Comparison of ENCODE assay signal across 11 mouse cellular contexts in genomic region chr6:88131521-88131920, GRCm38 (mm10). TPM values are rescaled to one million over a fixed set of nuclear protein-coding genes. Genes with fewer than 3 reads are reported as not detected.
DNase-seq lines count a peak whose midpoint lies in the region; ATAC-seq and TF ChIP-seq lines count a peak whose summit lies in the region.
"Had no signal": no experiment of that assay in that cellular context is flagged by ENCODE, and none has a peak within 500 bp of the region (broad histone marks: within the 10 kb centered on the region; RNA-seq: fewer than 3 reads in every experiment).

No protein-coding gene starts in this region.

- no peak overlapping the region for H3K9ac ChIP-seq in heart, embryonic 12.5 days
- no peak overlapping the region for H3K9ac ChIP-seq in hindbrain, embryonic 16.5 days (ENCODE audit: low read depth, low read length)
- H3K9ac ChIP-seq in midbrain, postnatal 0 days (replicated peaks; ENCODE audit: low read length, poor library complexity, severe bottlenecking), result 0 out of 2 replicates have a peak overlapping the region, but pooled peaks have one; percentile 9

- peaks cover 74% of the 10 kb centered on the region for H3K27me3 ChIP-seq in heart, embryonic 12.5 days (replicated peaks)
- peaks cover 82% of the 10 kb centered on the region for H3K27me3 ChIP-seq in megakaryocyte, embryonic 14.5 days (replicated peaks)
- no peaks in the 10 kb centered on the region for H3K27me3 ChIP-seq in hindbrain, embryonic 16.5 days (replicated peaks; ENCODE audit: control insufficient read depth, insufficient read depth, low read length)
- no peaks in the 10 kb centered on the region; the same call in 1 of the 2 replicates for H3K27me3 ChIP-seq in midbrain, postnatal 0 days (ENCODE audit: insufficient read depth, low read length)

- H3K4me3 ChIP-seq in heart, embryonic 12.5 days, result 0 out of 2 replicates have a peak overlapping the region, but pooled peaks have one; percentile 12
- H3K4me3 ChIP-seq in megakaryocyte, embryonic 14.5 days (replicated peaks), result peak overlapping the region; percentile 53
- H3K4me3 ChIP-seq in hindbrain, embryonic 16.5 days (ENCODE audit: low read length), result no peak overlapping the region
- no peak overlapping the region for H3K4me3 ChIP-seq in midbrain, postnatal 0 days (ENCODE audit: low read depth, low read length)

- intact Hi-C loops in heart, postnatal 25 days (cut with DNase I), result loop anchor here (5.0 kb wide), 1 partner anchor 231 kb away; no protein-coding TSS in a partner anchor

- H3K4me2 ChIP-seq in heart, embryonic 12.5 days, result peak overlapping the region; percentile 60
- H3K4me2 ChIP-seq in hindbrain, embryonic 16.5 days (ENCODE audit: low read length), result peak overlapping the region; percentile 41
- H3K4me2 ChIP-seq in midbrain, postnatal 0 days (ENCODE audit: low read depth, low read length, poor library complexity, severe bottlenecking), result no peak overlapping the region

- no peak for TF ChIP-seq CTCF in midbrain, postnatal 0 days (IDR thresholded peaks at IDR 0.05)

- 19% methylated on average over 5 of the region's 5 CpGs for WGBS in heart, embryonic 12.5 days
- 16% methylated on average over 5 of the region's 5 CpGs for WGBS in hindbrain, embryonic 16.5 days
- 17% methylated on average over 5 of the region's 5 CpGs for WGBS in midbrain, postnatal 0 days

- ATAC-seq in heart, embryonic 12.5 days (ENCODE audit: insufficient number of reproducible peaks, low FRiP score), result no peak
- ATAC-seq in megakaryocyte, adult 5-6 weeks (ENCODE audit: poor library complexity, severe bottlenecking), result no peak
- ATAC-seq in hindbrain, embryonic 16.5 days, result no peak
- no peak for ATAC-seq in midbrain, postnatal 0 days (ENCODE audit: low FRiP score)
- ATAC-seq: activated CD4-positive, CD25-positive, alpha-beta regulatory T cell, adult 4 months had no signal

- H3K4me1 ChIP-seq in heart, embryonic 12.5 days (replicated peaks), result peaks cover 28% of the 10 kb centered on the region
- H3K4me1 ChIP-seq in megakaryocyte, embryonic 14.5 days, result peaks cover 26% of the 10 kb centered on the region
- H3K4me1 ChIP-seq in hindbrain, embryonic 16.5 days (ENCODE audit: control insufficient read depth, insufficient read depth, low read depth, low read length), result peaks cover 9% of the 10 kb centered on the region; the same call in 1 of the 2 replicates
- peaks cover 3% of the 10 kb centered on the region; the same call in 1 of the 2 replicates for H3K4me1 ChIP-seq in midbrain, postnatal 0 days (ENCODE audit: insufficient read depth, low read length)

- H3K9me3 ChIP-seq in heart, embryonic 12.5 days (replicated peaks), result no peaks in the 10 kb centered on the region; the same call in 1 of the 2 replicates
- H3K9me3 ChIP-seq in megakaryocyte, embryonic 14.5 days, result 0 out of 2 replicates have a peak, but pooled peaks cover 5% of the 10 kb centered on the region
- H3K9me3 ChIP-seq in hindbrain, embryonic 16.5 days (ENCODE audit: control insufficient read depth, low read length), result no peaks in the 10 kb centered on the region
- H3K9me3 ChIP-seq in midbrain, postnatal 0 days (ENCODE audit: low read length), result no peaks in the 10 kb centered on the region

- H3K36me3 ChIP-seq in heart, embryonic 12.5 days, result no peaks in the 10 kb centered on the region
- H3K36me3 ChIP-seq in megakaryocyte, embryonic 14.5 days (replicated peaks; ENCODE audit: low read length), result no peaks in the 10 kb centered on the region
- no peaks in the 10 kb centered on the region for H3K36me3 ChIP-seq in hindbrain, embryonic 16.5 days (ENCODE audit: control insufficient read depth, insufficient read depth, low read length)
- H3K36me3 ChIP-seq in midbrain, postnatal 0 days (ENCODE audit: insufficient read depth, low read length), result no peaks in the 10 kb centered on the region

- DNase-seq in heart, postnatal 25 days (ENCODE audit: low spot score), result no peak
- DNase-seq in midbrain, postnatal 0 days (ENCODE audit: low spot score), result no peak
- DNase-seq in left cerebral cortex, adult 18-20 months (ENCODE audit: low spot score in 2 of 2), result no peak
- DNase-seq in adrenal gland, adult 18-20 months (ENCODE audit: low spot score in 2 of 2), result no peak
- DNase-seq: lung, postnatal 4 days had no signal

- no peak overlapping the region for H3K27ac ChIP-seq in heart, embryonic 12.5 days (ENCODE audit: poor library complexity, severe bottlenecking)
- no peak overlapping the region for H3K27ac ChIP-seq in hindbrain, embryonic 16.5 days (ENCODE audit: low read depth, low read length)
- H3K27ac ChIP-seq in midbrain, postnatal 0 days (ENCODE audit: low read depth, low read length), result no peak overlapping the region
- H3K27ac ChIP-seq: kidney, postnatal 0 days had no signal

RNA-seq across cellular contexts. Expression of gene Rpn1, which starts 47.2 kb away (rescaled TPM):
- polyA plus RNA-seq in heart, embryonic 12.5 days (2016; fragmentation: Nextera tagmentation; extraction: Ambion mirVana), result 225 and 227 TPM in 2 replicates
- 100 to 1,000 TPM in 1 of 2 experiments, 10 to 100 TPM in 1; 95.7 to 115 TPM for total RNA-seq in heart, postnatal 25 days (2021)
- polyA plus RNA-seq in megakaryocyte, embryonic 14.5 days (2012; ENCODE audit: insufficient read depth, low replicate concordance), result 32.8 and 59.1 TPM in 2 replicates
- total RNA-seq in megakaryocyte, adult 5-6 weeks (2015), result 56.6 and 67.2 TPM in 2 replicates
- 130 and 142 TPM in 2 replicates for total RNA-seq in megakaryocyte, adult 5-6 weeks (2017)
- 325 and 351 TPM in 2 replicates for polyA plus RNA-seq in hindbrain, embryonic 16.5 days (2015; fragmentation: Nextera tagmentation; extraction: Ambion mirVana)
- total RNA-seq in midbrain, postnatal 0 days (2014; rRNA removed), result 196 and 198 TPM in 2 replicates
- polyA plus RNA-seq in midbrain, postnatal 0 days (2015; fragmentation: Nextera tagmentation; extraction: Ambion mirVana), result 252 and 261 TPM in 2 replicates
- 100 to 1,000 TPM; 174 to 187 TPM for total RNA-seq in left cerebral cortex, adult 18-20 months (2021)
- 100 to 1,000 TPM; 222 to 247 TPM for total RNA-seq in adrenal gland, adult 18-20 months (2021)

Comparison
In these comparisons a context has a peak if more than half of its experiments do, and no peak if none do; other contexts are left out.
1. H3K4me3 ChIP-seq: peak in heart, embryonic 12.5 days (single experiment) and megakaryocyte, embryonic 14.5 days (single experiment); none in hindbrain, embryonic 16.5 days (single experiment) and midbrain, postnatal 0 days (single experiment).